Mouse (Mus musculus) lung, postnatal 0 days (tissue): ENCODE measurements around the gene B3galnt2.

Source experiments
- CTCF ChIP-seq: IDR thresholded peaks from 2 replicates; pipeline ENCODE4 v1.5.1; 2016; ENCODE audit warnings: antibody characterized with exemption, mild to moderate bottlenecking
- EP300 ChIP-seq: IDR thresholded peaks from 2 replicates; pipeline ENCODE4 v1.6.1; 2016; ENCODE audit warnings: antibody characterized with exemption, mild to moderate bottlenecking, control low read depth

- TF ChIP-seq CTCF (no peak), EP300 (no peak)
Measured at GRCm38 (mm10) chr13:14018852-14019251, 64.6 kb downstream of the B3galnt2 start.
